Mouse (Mus musculus) testis, adult 2 months (tissue): ENCODE data around the gene Dicer1.

ENCODE experiments used
- CTCF ChIP-seq: fragments of 200-500 bp; IDR thresholded peaks from 2 replicates; pipeline ENCODE4 v1.5.1; 2012; ENCODE audit warnings: low read depth, mild to moderate bottlenecking, inconsistent platforms, low read length, moderate library complexity; ENCODE audit not compliant: control insufficient read depth, insufficient read depth, insufficient replicate concordance
- POLR2A ChIP-seq: fragments of 200-500 bp; IDR thresholded peaks from 2 replicates; pipeline ENCODE4 v1.6.1; 2012; ENCODE audit warnings: low read depth, mild to moderate bottlenecking, inconsistent platforms, low read length, moderate library complexity; ENCODE audit not compliant: control insufficient read depth

DNA sequence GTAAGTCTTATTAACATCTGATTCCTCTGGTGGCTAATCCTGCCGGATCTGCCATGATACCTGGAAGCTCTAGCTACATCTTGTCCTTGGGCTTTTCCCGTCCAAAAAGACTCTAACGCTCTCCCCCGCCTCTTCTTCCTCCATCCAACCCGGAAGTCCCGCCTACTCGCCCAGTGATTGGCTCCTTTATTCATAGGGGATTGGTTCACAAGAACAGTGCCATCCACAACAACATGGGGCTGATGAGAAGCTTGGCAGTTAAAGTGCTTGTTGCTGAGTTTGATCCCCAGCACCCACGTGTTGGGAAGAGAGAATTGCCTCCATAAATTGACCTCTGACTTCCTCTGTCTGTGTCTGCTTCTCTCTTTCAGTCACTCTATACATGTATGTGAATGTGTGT is 9.7 kb upstream of the Dicer1 start:
- TF ChIP-seq CTCF (no peak), POLR2A (no peak)
